Mouse (Mus musculus): ENCODE measurements around the gene Tctex1d2.

Tctex1d2 gene

GRCm38 (mm10) chr16:32469404-32470105 lies 50.1 kb downstream of the Tctex1d2 start:
- no peak for DNase-seq (ENCODE audit: low spot score)

GRCm38 (mm10) chr16:32472276-32473015 lies 52.9 kb downstream of the Tctex1d2 start:
- DNase-seq (ENCODE audit: low spot score) = no peak

- no peak for DNase-seq (ENCODE audit: low spot score)
These were observed 57.8 kb downstream of the Tctex1d2 start for GRCm38 (mm10) chr16:32477315-32477714.

All from c-Kit-positive CD71-positive TER-119-positive erythroid progenitor cells, embryonic 14.5 days (primary cell).